Mouse (Mus musculus): ENCODE results near the gene Mpst. TPM values are rescaled to one million over a fixed set of nuclear protein-coding genes. Genes with fewer than 3 reads are reported as not detected.

Mpst gene
- total and polyA plus RNA-seq, 2 experiments from 2014 or later, result 3.8 to 84.8 TPM

- H3K9ac ChIP-seq (replicated peaks; ENCODE audit: low read length, poor library complexity, severe bottlenecking), result no peak overlapping the region
Measured at GRCm38 (mm10) chr15:78434896-78435520, 28.8 kb downstream of the Mpst start.

DNA sequence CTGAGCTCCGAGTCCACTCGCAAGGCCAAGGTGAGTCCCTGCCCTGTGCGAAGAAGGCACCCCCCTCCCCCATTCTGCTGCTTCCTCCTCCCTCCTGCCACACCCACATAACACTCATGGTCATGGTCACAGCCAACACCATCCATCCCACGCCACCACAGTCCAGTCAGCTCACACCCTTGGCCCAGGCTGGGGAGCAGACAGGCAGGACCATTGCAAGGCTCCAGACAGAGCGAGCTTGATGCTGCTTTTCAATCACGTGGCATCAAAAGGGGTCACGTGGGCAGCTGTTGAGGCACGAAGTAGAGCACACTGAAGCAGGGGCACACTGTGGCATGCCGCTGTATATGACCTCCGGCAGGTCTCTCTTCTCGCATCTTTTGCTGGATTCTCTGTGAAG, 29.5 kb downstream of the Mpst start:
- Histone ChIP-seq H3K4me1 (ENCODE audit: insufficient read depth, low read length) (peaks cover 6% of the 10 kb centered on the region; the same call in 1 of the 2 replicates), H3K9me3 (ENCODE audit: low read length) (no peaks in the 10 kb centered on the region), H3K4me3 (ENCODE audit: low read depth, low read length) (no peak overlapping the region), H3K4me2 (ENCODE audit: low read depth, low read length, poor library complexity, severe bottlenecking) (no peak overlapping the region), H3K27me3 (ENCODE audit: insufficient read depth, low read length) (no peaks in the 10 kb centered on the region), H3K36me3 (ENCODE audit: insufficient read depth, low read length) (peaks cover 36% of the 10 kb centered on the region), H3K27ac (ENCODE audit: low read depth, low read length) (no peak overlapping the region), H3K9ac (replicated peaks; ENCODE audit: low read length, poor library complexity, severe bottlenecking) (no peak overlapping the region)
- no peak for DNase-seq (ENCODE audit: low spot score)
- no peak for TF ChIP-seq CTCF (IDR thresholded peaks at IDR 0.05)
- ATAC-seq (ENCODE audit: low FRiP score), result no peak
- 83% methylated on average over 11 of the region's 11 CpGs for WGBS

More at GRCm38 (mm10) chr15:78434896-78435520, 28.8 kb downstream of the Mpst start:
- H3K36me3 ChIP-seq (ENCODE audit: insufficient read depth, low read length), result peaks cover 41% of the 10 kb centered on the region
- peaks cover 9% of the 10 kb centered on the region; the same call in 1 of the 2 replicates for H3K4me1 ChIP-seq (ENCODE audit: insufficient read depth, low read length)
- no peaks in the 10 kb centered on the region for H3K27me3 ChIP-seq (ENCODE audit: insufficient read depth, low read length)
- H3K4me3 ChIP-seq (ENCODE audit: low read depth, low read length), result no peak overlapping the region
- DNase-seq (ENCODE audit: low spot score) (peak; percentile 81), ATAC-seq (ENCODE audit: low FRiP score) (no peak)
- no peak overlapping the region for H3K27ac ChIP-seq (ENCODE audit: low read depth, low read length)
- WGBS, result 29% methylated on average over 6 of the region's 6 CpGs
- no peaks in the 10 kb centered on the region for H3K9me3 ChIP-seq (ENCODE audit: low read length)
- TF ChIP-seq CTCF (IDR thresholded peaks at IDR 0.05), result peak; percentile 80
- H3K4me2 ChIP-seq (ENCODE audit: low read depth, low read length, poor library complexity, severe bottlenecking), result no peak overlapping the region

GRCm38 (mm10) chr15:78436380-78437192, 30.4 kb downstream of the Mpst start:
- DNase-seq (ENCODE audit: low spot score) (peak; percentile 77), ATAC-seq (ENCODE audit: low FRiP score) (no peak)
- Histone ChIP-seq H3K4me2 (ENCODE audit: low read depth, low read length, poor library complexity, severe bottlenecking) (peak overlapping the region; percentile 43), H3K4me1 (ENCODE audit: insufficient read depth, low read length) (peaks cover 6% of the 10 kb centered on the region; the same call in 1 of the 2 replicates), H3K4me3 (ENCODE audit: low read depth, low read length) (no peak overlapping the region), H3K27me3 (ENCODE audit: insufficient read depth, low read length) (no peaks in the 10 kb centered on the region), H3K27ac (ENCODE audit: low read depth, low read length) (no peak overlapping the region), H3K9me3 (ENCODE audit: low read length) (no peaks in the 10 kb centered on the region), H3K9ac (replicated peaks; ENCODE audit: low read length, poor library complexity, severe bottlenecking) (peak overlapping the region; percentile 39), H3K36me3 (ENCODE audit: insufficient read depth, low read length) (peaks cover 33% of the 10 kb centered on the region)
- 16% methylated on average over 31 of the region's 32 CpGs for WGBS
- peak; percentile 42 for TF ChIP-seq CTCF (IDR thresholded peaks at IDR 0.05)

GRCm38 (mm10) chr15:78437237-78438017, 31.2 kb downstream of the Mpst start:
- H3K9me3 ChIP-seq (ENCODE audit: low read length), result no peaks in the 10 kb centered on the region
- H3K36me3 ChIP-seq (ENCODE audit: insufficient read depth, low read length), result peaks cover 26% of the 10 kb centered on the region
- ATAC-seq (ENCODE audit: low FRiP score) (no peak), DNase-seq (ENCODE audit: low spot score) (no peak)
- no peak for TF ChIP-seq CTCF (IDR thresholded peaks at IDR 0.05)
- peaks cover 6% of the 10 kb centered on the region; the same call in 1 of the 2 replicates for H3K4me1 ChIP-seq (ENCODE audit: insufficient read depth, low read length)
- H3K27me3 ChIP-seq (ENCODE audit: insufficient read depth, low read length), result no peaks in the 10 kb centered on the region
- no peak overlapping the region for H3K27ac ChIP-seq (ENCODE audit: low read depth, low read length)
- peak overlapping the region; percentile 43 for H3K4me2 ChIP-seq (ENCODE audit: low read depth, low read length, poor library complexity, severe bottlenecking)
- H3K9ac ChIP-seq (replicated peaks; ENCODE audit: low read length, poor library complexity, severe bottlenecking), result no peak overlapping the region
- WGBS, result 28% methylated on average over 22 of the region's 23 CpGs
- H3K4me3 ChIP-seq (ENCODE audit: low read depth, low read length), result no peak overlapping the region

- no peak overlapping the region for H3K9ac ChIP-seq (replicated peaks; ENCODE audit: low read length, poor library complexity, severe bottlenecking)
- no peak for DNase-seq (ENCODE audit: low spot score)
- H3K9me3 ChIP-seq (ENCODE audit: low read length), result no peaks in the 10 kb centered on the region
- no peak for ATAC-seq (ENCODE audit: low FRiP score)
- H3K4me3 ChIP-seq (ENCODE audit: low read depth, low read length), result no peak overlapping the region
- H3K4me2 ChIP-seq (ENCODE audit: low read depth, low read length, poor library complexity, severe bottlenecking), result no peak overlapping the region
- H3K4me1 ChIP-seq (ENCODE audit: insufficient read depth, low read length), result peaks cover 6% of the 10 kb centered on the region; the same call in 1 of the 2 replicates
- no peak overlapping the region for H3K27ac ChIP-seq (ENCODE audit: low read depth, low read length)
- H3K36me3 ChIP-seq (ENCODE audit: insufficient read depth, low read length), result peaks cover 24% of the 10 kb centered on the region
- H3K27me3 ChIP-seq (ENCODE audit: insufficient read depth, low read length), result no peaks in the 10 kb centered on the region
- 50% methylated on average over 4 of the region's 4 CpGs for WGBS
- TF ChIP-seq CTCF (IDR thresholded peaks at IDR 0.05), result no peak
Measured at GRCm38 (mm10) chr15:78438018-78438394, 31.8 kb downstream of the Mpst start.
